Mouse (Mus musculus): ENCODE results near the gene Mbnl2.

GRCm38 (mm10) chr14:120401158-120401557 lies 125.7 kb downstream of the Mbnl2 start:
- TF ChIP-seq CTCF (IDR thresholded peaks at IDR 0.05; ENCODE audit: low read depth, low read length) (no peak), POLR2A (IDR thresholded peaks at IDR 0.05; ENCODE audit: insufficient read depth, low read length) (no peak)

Measured in ES-Bruce4 (cell line).